In genomic region chr3:20985682-20986376, GRCm38 (mm10) we compare ENCODE assay signal across 7 mouse cellular contexts.
DNase-seq lines count a peak whose midpoint lies in the region; ATAC-seq and TF ChIP-seq lines count a peak whose summit lies in the region.

No protein-coding gene starts in this region.

- H3K27ac ChIP-seq in lung, embryonic 15.5 days, result no peak overlapping the region
- H3K27ac ChIP-seq in cortical plate, adult 2 months (ENCODE audit: insufficient read depth, low read length), result 0 out of 2 replicates have a peak overlapping the region, but pooled peaks have one; percentile 7
- H3K27ac ChIP-seq in midbrain, postnatal 0 days (ENCODE audit: low read depth, low read length), result peak overlapping the region; percentile 44; the same call in 1 of the 2 replicates
- H3K27ac ChIP-seq in thymus, adult 2 months (ENCODE audit: control insufficient read depth, insufficient read depth, low read length), result no peak overlapping the region

- 43% methylated on average over 4 of the region's 4 CpGs for WGBS in lung, embryonic 15.5 days
- WGBS in lung, adult 2 months, result 47% methylated on average over 4 of the region's 4 CpGs
- 27% methylated on average over 4 of the region's 4 CpGs for WGBS in midbrain, postnatal 0 days
- WGBS in thymus, adult 2 months, result 90% methylated on average over 4 of the region's 4 CpGs

- no peak for TF ChIP-seq POLR2A in lung, adult 2 months (IDR thresholded peaks at IDR 0.05; ENCODE audit: borderline replicate concordance, extremely low read depth, low read depth, low read length)
- no peak for TF ChIP-seq POLR2A in cortical plate, adult 2 months (IDR thresholded peaks at IDR 0.05; ENCODE audit: extremely low read depth, insufficient read depth, low read length)
- no peak for TF ChIP-seq POLR2A in thymus, adult 2 months (IDR thresholded peaks at IDR 0.05; ENCODE audit: control insufficient read depth, extremely low read depth, insufficient read depth, low read length, poor library complexity)

- no peak for DNase-seq in lung, adult 2 months
- peak; percentile 35 to 63 for DNase-seq in kidney, postnatal 36 days
- peak; percentile 88 for DNase-seq in midbrain, postnatal 0 days (ENCODE audit: low spot score)
- DNase-seq in thymus, adult 2 months, result no peak
- DNase-seq in gastrocnemius, postnatal 36 days, result no peak

- H3K4me2 ChIP-seq in lung, embryonic 15.5 days, result no peak overlapping the region
- H3K4me2 ChIP-seq in midbrain, postnatal 0 days (ENCODE audit: low read depth, low read length, poor library complexity, severe bottlenecking), result no peak overlapping the region

- intact Hi-C loops in gastrocnemius, postnatal 36 days (cut with DNase I), result no loop called here

- H3K9ac ChIP-seq in lung, embryonic 15.5 days, result no peak overlapping the region
- no peak overlapping the region for H3K9ac ChIP-seq in midbrain, postnatal 0 days (replicated peaks; ENCODE audit: low read length, poor library complexity, severe bottlenecking)

- H3K4me3 ChIP-seq in lung, embryonic 15.5 days, result no peak overlapping the region
- no peak overlapping the region for H3K4me3 ChIP-seq in lung, adult 2 months (replicated peaks; ENCODE audit: extremely low read depth, low read depth, low read length)
- H3K4me3 ChIP-seq in cortical plate, adult 2 months (ENCODE audit: insufficient read depth, low read length), result no peak overlapping the region
- H3K4me3 ChIP-seq in midbrain, postnatal 0 days (ENCODE audit: low read depth, low read length), result no peak overlapping the region
- H3K4me3 ChIP-seq in thymus, adult 2 months (ENCODE audit: control insufficient read depth, insufficient read depth, low read length), result no peak overlapping the region

- H3K36me3 ChIP-seq in lung, embryonic 15.5 days, result no peaks in the 10 kb centered on the region
- no peaks in the 10 kb centered on the region for H3K36me3 ChIP-seq in midbrain, postnatal 0 days (ENCODE audit: insufficient read depth, low read length)
- H3K36me3 ChIP-seq in thymus, adult 2 months (ENCODE audit: control insufficient read depth, insufficient read depth, low read length), result no peaks in the 10 kb centered on the region

- H3K9me3 ChIP-seq in lung, embryonic 15.5 days, result no peaks in the 10 kb centered on the region
- H3K9me3 ChIP-seq in midbrain, postnatal 0 days (ENCODE audit: low read length), result no peaks in the 10 kb centered on the region

- H3K4me1 ChIP-seq in lung, embryonic 15.5 days, result peaks cover 19% of the 10 kb centered on the region
- no peaks in the 10 kb centered on the region; the same call in 1 of the 2 replicates for H3K4me1 ChIP-seq in lung, adult 2 months (ENCODE audit: control insufficient read depth, insufficient read depth, low read length)
- peaks cover 1% of the 10 kb centered on the region; the same call in 1 of the 2 replicates for H3K4me1 ChIP-seq in cortical plate, adult 2 months (ENCODE audit: control insufficient read depth, insufficient read depth, low read length)
- H3K4me1 ChIP-seq in midbrain, postnatal 0 days (ENCODE audit: insufficient read depth, low read length), result peaks cover 14% of the 10 kb centered on the region; the same call in 1 of the 2 replicates
- H3K4me1 ChIP-seq in thymus, adult 2 months (replicated peaks; ENCODE audit: control insufficient read depth, insufficient read depth, low read length), result no peaks in the 10 kb centered on the region

- ATAC-seq in lung, embryonic 15.5 days (ENCODE audit: borderline replicate concordance, extremely low read depth, low FRiP score, low TSS enrichment), result peak; percentile 27; the same call in 1 of the 2 replicates
- peak; percentile 70 for ATAC-seq in midbrain, postnatal 0 days (ENCODE audit: low FRiP score)

- TF ChIP-seq CTCF in lung, adult 2 months (IDR thresholded peaks at IDR 0.05; ENCODE audit: insufficient read depth, low read length), result no peak
- TF ChIP-seq CTCF in cortical plate, adult 2 months (IDR thresholded peaks at IDR 0.05; ENCODE audit: extremely low read depth, insufficient read depth, low read length), result no peak
- no peak for TF ChIP-seq CTCF in midbrain, postnatal 0 days (IDR thresholded peaks at IDR 0.05)
- no peak for TF ChIP-seq CTCF in thymus, adult 2 months (IDR thresholded peaks at IDR 0.05; ENCODE audit: borderline replicate concordance, control insufficient read depth, extremely low read depth, insufficient read depth, low read length, poor library complexity)

- H3K27me3 ChIP-seq in lung, embryonic 15.5 days, result no peaks in the 10 kb centered on the region
- no peaks in the 10 kb centered on the region for H3K27me3 ChIP-seq in midbrain, postnatal 0 days (ENCODE audit: insufficient read depth, low read length)
- H3K27me3 ChIP-seq in thymus, adult 2 months (ENCODE audit: control insufficient read depth, insufficient read depth, low read length), result no peaks in the 10 kb centered on the region

Comparison
In these comparisons a context has a peak if more than half of its experiments do, and no peak if none do; other contexts are left out.
1. H3K27ac ChIP-seq: peak in cortical plate, adult 2 months (single experiment) and midbrain, postnatal 0 days (single experiment); none in lung, embryonic 15.5 days (single experiment) and thymus, adult 2 months (single experiment).
2. DNase-seq: peak in kidney, postnatal 36 days (2 of 2) and midbrain, postnatal 0 days (single experiment); none in lung, adult 2 months (single experiment), thymus, adult 2 months (single experiment) and gastrocnemius, postnatal 36 days (0 of 2).